ENCODE assay signal across 12 mouse cellular contexts in the genomic region with DNA sequence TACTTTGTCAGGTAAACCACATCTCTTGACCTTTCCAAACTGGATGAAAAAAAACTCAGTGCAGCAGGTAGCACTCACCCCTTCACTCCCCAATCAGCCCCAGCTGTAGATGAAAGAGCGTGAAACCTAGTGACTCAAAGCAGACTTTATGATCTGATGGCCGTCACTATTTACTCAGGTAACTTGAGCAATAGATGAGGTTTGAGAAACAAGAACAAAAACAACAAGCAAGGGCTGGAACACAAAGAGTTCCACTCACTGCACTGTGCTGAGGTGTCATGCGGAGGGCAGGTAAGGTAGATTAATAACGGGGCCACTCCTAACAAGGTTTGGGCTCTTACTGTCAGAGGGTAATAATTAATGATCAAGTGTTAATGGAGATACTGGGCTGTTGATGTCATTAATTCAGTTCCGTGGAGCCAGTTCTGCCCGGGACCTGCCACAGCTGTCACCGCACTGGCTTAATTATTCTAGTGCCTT.
DNase-seq lines count a peak whose midpoint lies in the region; ATAC-seq and TF ChIP-seq lines count a peak whose summit lies in the region.
"Had no signal": no experiment of that assay in that cellular context is flagged by ENCODE, and none has a peak within 500 bp of the region (broad histone marks: within the 10 kb centered on the region; RNA-seq: fewer than 3 reads in every experiment).

No protein-coding gene starts in this region.

- H3K4me1 ChIP-seq in forebrain, embryonic 11.5 days (replicated peaks; ENCODE audit: control insufficient read depth, insufficient read depth, low read length), result no peaks in the 10 kb centered on the region
- H3K4me1 ChIP-seq in forebrain, embryonic 15.5 days, result no peaks in the 10 kb centered on the region
- peaks cover 6% of the 10 kb centered on the region; the same call in 1 of the 2 replicates for H3K4me1 ChIP-seq in neural tube, embryonic 11.5 days (ENCODE audit: control insufficient read depth, insufficient read depth, low read length)
- no peaks in the 10 kb centered on the region for H3K4me1 ChIP-seq in thymus, adult 2 months (replicated peaks; ENCODE audit: control insufficient read depth, insufficient read depth, low read length)

- no peak overlapping the region for H3K4me3 ChIP-seq in forebrain, embryonic 11.5 days (ENCODE audit: low read depth, low read length)
- H3K4me3 ChIP-seq in forebrain, embryonic 15.5 days, result no peak overlapping the region
- H3K4me3 ChIP-seq in neural tube, embryonic 11.5 days (ENCODE audit: low read depth, low read length), result no peak overlapping the region
- no peak overlapping the region for H3K4me3 ChIP-seq in thymus, adult 2 months (ENCODE audit: control insufficient read depth, insufficient read depth, low read length)
- H3K4me3 ChIP-seq: myocyte had no signal

- DNase-seq in forebrain, embryonic 11.5 days (ENCODE audit: low spot score), result no peak
- DNase-seq in neural tube, embryonic 11.5 days (ENCODE audit: low spot score), result no peak
- no peak for DNase-seq in neural tube, embryonic 10.5 days (ENCODE audit: extremely low spot score, low spot score)
- DNase-seq in kidney, postnatal 10 days, result peak; percentile 9
- DNase-seq in cerebellum, adult 11-12 months, result no peak
- DNase-seq in thymus, adult 2 months, result no peak
- no peak for DNase-seq in adrenal gland, adult (ENCODE audit: inconsistent age in 2 of 2, low spot score in 1 of 2)
- DNase-seq: adrenal gland, postnatal 14 days; retina, postnatal 1 day; spleen, adult 18-20 months had no signal

- H3K4me2 ChIP-seq in forebrain, embryonic 11.5 days (ENCODE audit: low read depth, low read length, severe bottlenecking), result no peak overlapping the region
- H3K4me2 ChIP-seq in forebrain, embryonic 15.5 days (replicated peaks), result no peak overlapping the region
- no peak overlapping the region for H3K4me2 ChIP-seq in neural tube, embryonic 11.5 days (ENCODE audit: low read depth)

- ATAC-seq in forebrain, embryonic 11.5 days (replicated peaks; ENCODE audit: low FRiP score), result peak; percentile 66; the same call in 1 of the 2 replicates
- no peak for ATAC-seq in forebrain, embryonic 15.5 days (replicated peaks)
- ATAC-seq in neural tube, embryonic 11.5 days (ENCODE audit: insufficient read depth, low FRiP score, low TSS enrichment), result peak; percentile 50; the same call in 1 of the 2 replicates

- H3K27me3 ChIP-seq in forebrain, embryonic 11.5 days (ENCODE audit: control insufficient read depth, insufficient read depth, low read length), result no peaks in the 10 kb centered on the region
- no peaks in the 10 kb centered on the region for H3K27me3 ChIP-seq in forebrain, embryonic 15.5 days
- H3K27me3 ChIP-seq in neural tube, embryonic 11.5 days (ENCODE audit: control insufficient read depth, insufficient read depth, low read length), result no peaks in the 10 kb centered on the region
- no peaks in the 10 kb centered on the region for H3K27me3 ChIP-seq in thymus, adult 2 months (ENCODE audit: control insufficient read depth, insufficient read depth, low read length)

- no peak overlapping the region for H3K27ac ChIP-seq in forebrain, embryonic 11.5 days (ENCODE audit: low read depth, low read length)
- no peak overlapping the region for H3K27ac ChIP-seq in forebrain, embryonic 15.5 days (replicated peaks)
- H3K27ac ChIP-seq in neural tube, embryonic 11.5 days (ENCODE audit: low read depth, low read length), result no peak overlapping the region
- no peak overlapping the region for H3K27ac ChIP-seq in thymus, adult 2 months (ENCODE audit: control insufficient read depth, insufficient read depth, low read length)

- no peak for TF ChIP-seq CTCF in thymus, adult 2 months (IDR thresholded peaks at IDR 0.05; ENCODE audit: borderline replicate concordance, control insufficient read depth, extremely low read depth, insufficient read depth, low read length, poor library complexity)

- no peak for TF ChIP-seq POLR2A in thymus, adult 2 months (IDR thresholded peaks at IDR 0.05; ENCODE audit: control insufficient read depth, extremely low read depth, insufficient read depth, low read length, poor library complexity)

- WGBS in forebrain, embryonic 11.5 days, result 61% methylated on average over 7 of the region's 7 CpGs
- WGBS in forebrain, embryonic 15.5 days, result 43% methylated on average over 7 of the region's 7 CpGs
- 36% methylated on average over 7 of the region's 7 CpGs for WGBS in neural tube, embryonic 11.5 days
- WGBS in thymus, adult 2 months, result 95% methylated on average over 7 of the region's 7 CpGs

- H3K9ac ChIP-seq in forebrain, embryonic 11.5 days (ENCODE audit: low read length), result no peak overlapping the region
- H3K9ac ChIP-seq in forebrain, embryonic 15.5 days (replicated peaks), result no peak overlapping the region
- no peak overlapping the region for H3K9ac ChIP-seq in neural tube, embryonic 11.5 days (ENCODE audit: low read length)

- no peaks in the 10 kb centered on the region for H3K9me3 ChIP-seq in forebrain, embryonic 11.5 days (ENCODE audit: control insufficient read depth, low read length)
- no peaks in the 10 kb centered on the region for H3K9me3 ChIP-seq in forebrain, embryonic 15.5 days
- H3K9me3 ChIP-seq in neural tube, embryonic 11.5 days (ENCODE audit: control insufficient read depth, low read length), result no peaks in the 10 kb centered on the region

- no peaks in the 10 kb centered on the region for H3K36me3 ChIP-seq in forebrain, embryonic 11.5 days (ENCODE audit: control insufficient read depth, insufficient read depth, low read length)
- H3K36me3 ChIP-seq in forebrain, embryonic 15.5 days, result no peaks in the 10 kb centered on the region
- no peaks in the 10 kb centered on the region for H3K36me3 ChIP-seq in neural tube, embryonic 11.5 days (ENCODE audit: control insufficient read depth, insufficient read depth, low read length)
- H3K36me3 ChIP-seq in thymus, adult 2 months (ENCODE audit: control insufficient read depth, insufficient read depth, low read length), result no peaks in the 10 kb centered on the region
